Mouse (Mus musculus): ENCODE results near the gene Mzf1.

DNA sequence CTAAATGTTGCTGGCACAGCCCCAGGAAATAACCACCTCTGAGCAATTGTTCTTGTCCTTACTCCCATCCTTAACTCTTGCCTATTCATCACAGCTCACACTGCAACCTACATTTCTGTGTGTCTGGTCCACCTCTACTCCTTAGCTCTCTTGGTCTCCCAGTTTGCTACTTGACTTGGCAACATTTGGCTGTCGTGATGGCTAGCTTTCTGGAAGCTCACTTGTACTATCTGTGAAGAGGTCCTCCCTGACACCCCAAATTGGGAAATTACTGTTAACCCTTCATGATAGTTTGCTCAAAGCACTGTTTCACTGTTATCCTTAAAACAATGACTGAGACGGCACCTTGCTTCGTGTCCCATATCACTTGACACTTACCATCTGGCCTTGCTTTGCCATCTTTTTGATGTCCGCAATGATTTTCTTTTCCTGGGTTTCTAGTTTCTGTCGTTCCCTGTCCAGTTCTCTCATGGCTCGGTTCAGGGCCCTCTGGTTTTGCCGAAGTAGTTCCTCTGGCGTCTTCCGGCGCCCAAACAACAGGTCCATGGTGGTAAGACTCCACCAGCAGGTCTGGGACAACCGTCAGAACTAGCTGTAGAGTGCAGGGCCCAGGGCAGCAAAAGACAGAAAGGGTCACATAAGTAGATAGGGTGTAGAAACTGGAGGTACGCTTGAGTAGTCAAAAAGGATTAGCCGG lies 21.0 kb downstream of the Mzf1 start:
- no peak for TF ChIP-seq CTCF (conservative IDR thresholded peaks at IDR 0.05 in 1 of 2, IDR thresholded peaks at IDR 0.05 in 1 of 2; ENCODE audit: low read depth in 2 of 2, low read length in 2 of 2)
- no peak for TF ChIP-seq RCOR1 (conservative IDR thresholded peaks at IDR 0.05; ENCODE audit: low read depth, low read length)
- no peak for TF ChIP-seq MEF2A (IDR thresholded peaks at IDR 0.05; ENCODE audit: borderline replicate concordance, low read depth, low read length)
- no peak for TF ChIP-seq POLR2A (IDR thresholded peaks at IDR 0.05; ENCODE audit: low read depth, low read length)
- no peak for TF ChIP-seq MAX (IDR thresholded peaks at IDR 0.05; ENCODE audit: low read length)
- TF ChIP-seq NRF1 (IDR thresholded peaks at IDR 0.05; ENCODE audit: low read depth, low read length): no peak
- no peak for TF ChIP-seq HCFC1 (IDR thresholded peaks at IDR 0.05; ENCODE audit: low read depth, low read length)
- TF ChIP-seq JUN (IDR thresholded peaks at IDR 0.05; ENCODE audit: insufficient read depth, low read depth, low read length): no peak
- TF ChIP-seq CHD2 (IDR thresholded peaks at IDR 0.05; ENCODE audit: low read length): no peak
- no peak for TF ChIP-seq E2F4 (IDR thresholded peaks at IDR 0.05; ENCODE audit: insufficient replicate concordance, low read depth, low read length)
- TF ChIP-seq GABPA (IDR thresholded peaks at IDR 0.05; ENCODE audit: insufficient replicate concordance, low read depth, low read length): no peak

Measured in CH12.LX (cell line).